Mouse (Mus musculus): ENCODE data around the gene Cpsf2.

GRCm38 (mm10) chr12:101982977-101983376 is 7.2 kb downstream of the Cpsf2 start:
- no peak for TF ChIP-seq CTCF (IDR thresholded peaks at IDR 0.05; ENCODE audit: control insufficient read depth, insufficient read depth, low read length)
- no peak for TF ChIP-seq POLR2A (IDR thresholded peaks at IDR 0.05; ENCODE audit: borderline replicate concordance, control insufficient read depth, low read depth, low read length)

All from bone marrow, adult 2 months (tissue).